Mouse (Mus musculus) left cerebral cortex, postnatal 36 days (tissue): ENCODE results near the gene Masp2. TPM values are rescaled to one million over a fixed set of nuclear protein-coding genes. Genes with fewer than 3 reads are reported as not detected.

Experiments used
- DNase-seq, 2 experiments: peaks; one replicate each; pipeline ENCODE4 v3.0.0; 2021 to 2022; ENCODE audit warnings: low spot score in 2 of 2, mixed read lengths in 1 of 2
- intact Hi-C: fragments of 180-260 bp; cut with DNase I; formaldehyde crosslinking; loops from one replicate; pipeline ENCODE4 v1.15.1; 2025
- total RNA-seq, 2 experiments: library from RNA; stranded (reverse); gene quantifications; 2 replicates each; pipeline ENCODE4 v1.2.3; 2021

The Masp2 gene
- total RNA-seq, 2 experiments from 2014 or later, result 1.5 to 5.5 TPM

- intact Hi-C loops, result no loop called here
Observed at GRCm38 (mm10) chr4:148596731-148597130, 5.6 kb upstream of the Masp2 start.

GRCm38 (mm10) chr4:148598826-148599225 is 3.5 kb upstream of the Masp2 start:
- intact Hi-C loops, result no loop called here

More at GRCm38 (mm10) chr4:148596731-148597130, 5.6 kb upstream of the Masp2 start:
- no peak for DNase-seq

GRCm38 (mm10) chr4:148600316-148600715 is 2.0 kb upstream of the Masp2 start:
- intact Hi-C loops, result no loop called here
- no peak for DNase-seq

More at GRCm38 (mm10) chr4:148598826-148599225, 3.5 kb upstream of the Masp2 start:
- DNase-seq, result no peak

GRCm38 (mm10) chr4:148601871-148602270 is 483 bp upstream of the Masp2 start:
- no peak for DNase-seq
- intact Hi-C loops, result no loop called here

- intact Hi-C loops, result no loop called here
- peak in 1 of 2 experiments; percentile 32 for DNase-seq
Observed at GRCm38 (mm10) chr4:148603376-148604139, 1.2 kb downstream of the Masp2 start.

- peak; percentile 69 to 70 for DNase-seq
- intact Hi-C loops, result no loop called here
Observed at GRCm38 (mm10) chr4:148604141-148604540, 1.8 kb downstream of the Masp2 start.

GRCm38 (mm10) chr4:148604541-148605165 is 2.3 kb downstream of the Masp2 start:
- peak; percentile 53 for DNase-seq
- intact Hi-C loops, result loop anchor here (5.0 kb wide), 1 partner anchor 47 kb away; the partner anchor contains the start of gene Exosc10

GRCm38 (mm10) chr4:148607758-148608157 is 5.4 kb downstream of the Masp2 start:
- intact Hi-C loops, result loop anchor here (5.0 kb wide), 1 partner anchor 50 kb away; the partner anchor contains the start of gene Exosc10
- peak; percentile 65 to 72 for DNase-seq

GRCm38 (mm10) chr4:148609805-148610204 is 7.5 kb downstream of the Masp2 start:
- no peak for DNase-seq
- intact Hi-C loops, result loop anchor here (5.0 kb wide), 1 partner anchor 53 kb away; the partner anchor contains the start of gene Exosc10

GRCm38 (mm10) chr4:148610631-148611364 is 8.4 kb downstream of the Masp2 start:
- intact Hi-C loops, result no loop called here

GRCm38 (mm10) chr4:148612557-148612956 is 10.2 kb downstream of the Masp2 start:
- no peak for DNase-seq
- intact Hi-C loops, result no loop called here

More at GRCm38 (mm10) chr4:148610631-148611364, 8.4 kb downstream of the Masp2 start:
- no peak for DNase-seq

- DNase-seq, result no peak
- intact Hi-C loops, result no loop called here
Observed at GRCm38 (mm10) chr4:148613738-148614137, 11.4 kb downstream of the Masp2 start.

- no peak for DNase-seq
- intact Hi-C loops, result no loop called here
Observed at GRCm38 (mm10) chr4:148619805-148620204, 17.5 kb downstream of the Masp2 start.

GRCm38 (mm10) chr4:148620718-148621117 is 18.4 kb downstream of the Masp2 start:
- intact Hi-C loops, result no loop called here

GRCm38 (mm10) chr4:148622485-148622884 is 20.1 kb downstream of the Masp2 start:
- intact Hi-C loops, result no loop called here

More at GRCm38 (mm10) chr4:148620718-148621117, 18.4 kb downstream of the Masp2 start:
- no peak for DNase-seq

GRCm38 (mm10) chr4:148623609-148624008 is 21.3 kb downstream of the Masp2 start:
- no peak for DNase-seq
- intact Hi-C loops, result no loop called here

More at GRCm38 (mm10) chr4:148622485-148622884, 20.1 kb downstream of the Masp2 start:
- no peak for DNase-seq

GRCm38 (mm10) chr4:148625010-148625409 is 22.7 kb downstream of the Masp2 start:
- DNase-seq, result no peak
- intact Hi-C loops, result no loop called here

- intact Hi-C loops, result no loop called here
- DNase-seq, result no peak
Observed at GRCm38 (mm10) chr4:148625756-148626622, 23.6 kb downstream of the Masp2 start.

GRCm38 (mm10) chr4:148626623-148627185 is 24.4 kb downstream of the Masp2 start, which contains the start of gene Tardbp:
Tardbp (minus strand) TSS chr4:148627019.
- peak; percentile 92 for DNase-seq
- intact Hi-C loops, result no loop called here
